Mouse (Mus musculus) olfactory bulb, adult 2 months (tissue): ENCODE results near the gene Hist1h4c. TPM values are rescaled to one million over a fixed set of nuclear protein-coding genes. Genes with fewer than 3 reads are reported as not detected.
A peak's percentile ranks its signal among the peaks of the same experiment; 100 is the strongest.
"Not testable (repeated sequence)": the region's sequence is repeated elsewhere in the genome, so short reads cannot be mapped to it uniquely, and the experiment has no call there.

Experiments used
- H3K27ac ChIP-seq: fragments of 200-500 bp; 2 replicates; pipeline ENCODE4 v1.5.1; 2012; ENCODE audit warnings: low read depth, low read length; ENCODE audit not compliant: insufficient read depth
- H3K4me1 ChIP-seq: fragments of 200-500 bp; 2 replicates; pipeline ENCODE4 v1.6.1; 2012; ENCODE audit warnings: low read length; ENCODE audit not compliant: control insufficient read depth, insufficient read depth
- H3K4me3 ChIP-seq: fragments of 200-500 bp; 2 replicates; pipeline ENCODE4 v1.5.1; 2012; ENCODE audit warnings: mild to moderate bottlenecking, low read depth, low read length, moderate library complexity; ENCODE audit not compliant: insufficient read depth
- CTCF ChIP-seq: fragments of 200-500 bp; IDR thresholded peaks from 2 replicates; pipeline ENCODE4 v1.5.1; 2012; ENCODE audit warnings: low read depth, mild to moderate bottlenecking, low read length, moderate library complexity; ENCODE audit not compliant: insufficient read depth
- POLR2A ChIP-seq: fragments of 200-500 bp; IDR thresholded peaks from 2 replicates; pipeline ENCODE4 v1.6.1; 2012; ENCODE audit warnings: mild to moderate bottlenecking, low read depth, low read length, moderate library complexity; ENCODE audit not compliant: insufficient read depth
- WGBS: fragments of 180-500 bp; shearing (Covaris S2); methylation state at CpG from one replicate; pipeline ENCODE4 v1.1.7; 2018; 5-methylcytosine and 5-hydroxymethylcytosine counted together
- polyA plus RNA-seq: library from polyadenylated mRNA; stranded (reverse); fragments of >200 nt; gene quantifications from 2 replicates; pipeline ENCODE4 v1.2.4, GENCODE M21; 2012; ENCODE audit warnings: low replicate concordance; ENCODE audit not compliant: missing spikeins, insufficient read depth, insufficient read length

Gene Hist1h4c
- polyA plus RNA-seq, 1 experiment: not detected

GRCm38 (mm10) chr13:23716261-23717042 lies 18.2 kb upstream of the Hist1h4c start:
- Histone ChIP-seq H3K4me3 (no peak overlapping the region), H3K4me1 (no peaks in the 10 kb centered on the region), H3K27ac (no peak overlapping the region)
- WGBS: 87% methylated on average over 5 of the region's 5 CpGs
- TF ChIP-seq POLR2A (no peak), CTCF (no peak)

- Histone ChIP-seq H3K4me1 (no peaks in the 10 kb centered on the region), H3K27ac (0 out of 2 replicates have a peak within 1 kb of the TSS, but pooled peaks have one; percentile 46), H3K4me3 (peak within 1 kb of the TSS; percentile 48)
- 2% methylated on average over 17 of the region's 17 CpGs for WGBS
- TF ChIP-seq CTCF (no peak), POLR2A (no peak)
Measured at GRCm38 (mm10) chr13:23710374-23711089, 12.3 kb upstream of the Hist1h4c start, which contains the start of gene Hfe. Gene Hfe (minus strand): TSS chr13:23710854.

GRCm38 (mm10) chr13:23709714-23710373 lies 11.6 kb upstream of the Hist1h4c start:
- H3K27ac ChIP-seq: 0 out of 2 replicates have a peak overlapping the region, but pooled peaks have one; percentile 46
- 16% methylated on average over 15 of the region's 15 CpGs for WGBS
- no peaks in the 10 kb centered on the region for H3K4me1 ChIP-seq
- peak overlapping the region; percentile 48 for H3K4me3 ChIP-seq
- TF ChIP-seq POLR2A (no peak), CTCF (no peak)

GRCm38 (mm10) chr13:23708654-23709053 lies 10.4 kb upstream of the Hist1h4c start:
- no peak overlapping the region for H3K4me3 ChIP-seq
- no peak overlapping the region for H3K27ac ChIP-seq
- WGBS: 67% methylated on average over 4 of the region's 4 CpGs
- TF ChIP-seq CTCF (no peak), POLR2A (no peak)
- H3K4me1 ChIP-seq: no peaks in the 10 kb centered on the region

GRCm38 (mm10) chr13:23708041-23708440 lies 9.8 kb upstream of the Hist1h4c start:
- 90% methylated on average over 4 of the region's 4 CpGs for WGBS
- Histone ChIP-seq H3K27ac (no peak overlapping the region), H3K4me3 (no peak overlapping the region), H3K4me1 (no peaks in the 10 kb centered on the region)
- TF ChIP-seq CTCF (no peak), POLR2A (no peak)

GRCm38 (mm10) chr13:23706771-23707170 lies 8.5 kb upstream of the Hist1h4c start:
- H3K4me3 ChIP-seq: no peak overlapping the region
- no peaks in the 10 kb centered on the region for H3K4me1 ChIP-seq
- no peak overlapping the region for H3K27ac ChIP-seq
- TF ChIP-seq CTCF (no peak), POLR2A (no peak)
- WGBS: 95% methylated on average over 12 of the region's 12 CpGs

GRCm38 (mm10) chr13:23705751-23706356 lies 7.6 kb upstream of the Hist1h4c start:
- H3K27ac ChIP-seq: no peak overlapping the region
- TF ChIP-seq CTCF (no peak), POLR2A (no peak)
- 93% methylated on average over 7 of the region's 7 CpGs for WGBS
- H3K4me3 ChIP-seq: no peak overlapping the region
- H3K4me1 ChIP-seq: no peaks in the 10 kb centered on the region

- WGBS: 85% methylated on average over 2 of the region's 2 CpGs
- H3K27ac ChIP-seq, H3K4me3 ChIP-seq, H3K4me1 ChIP-seq: not testable (repeated sequence)
Measured at GRCm38 (mm10) chr13:23702801-23703200, 4.5 kb upstream of the Hist1h4c start.

GRCm38 (mm10) chr13:23702220-23702619 lies 4.0 kb upstream of the Hist1h4c start:
- TF ChIP-seq POLR2A (no peak), CTCF (no peak)
- Histone ChIP-seq H3K4me3 (no peak overlapping the region), H3K27ac (no peak overlapping the region), H3K4me1 (no peaks in the 10 kb centered on the region)
- WGBS: 83% methylated on average over 4 of the region's 4 CpGs
